Mouse (Mus musculus): ENCODE results near the gene Foxred1. TPM values are rescaled to one million over a fixed set of nuclear protein-coding genes. Genes with fewer than 3 reads are reported as not detected.

Gene Foxred1
- polyA plus RNA-seq (2012; rRNA removed): 20.7 and 22.4 TPM in 2 replicates

DNA sequence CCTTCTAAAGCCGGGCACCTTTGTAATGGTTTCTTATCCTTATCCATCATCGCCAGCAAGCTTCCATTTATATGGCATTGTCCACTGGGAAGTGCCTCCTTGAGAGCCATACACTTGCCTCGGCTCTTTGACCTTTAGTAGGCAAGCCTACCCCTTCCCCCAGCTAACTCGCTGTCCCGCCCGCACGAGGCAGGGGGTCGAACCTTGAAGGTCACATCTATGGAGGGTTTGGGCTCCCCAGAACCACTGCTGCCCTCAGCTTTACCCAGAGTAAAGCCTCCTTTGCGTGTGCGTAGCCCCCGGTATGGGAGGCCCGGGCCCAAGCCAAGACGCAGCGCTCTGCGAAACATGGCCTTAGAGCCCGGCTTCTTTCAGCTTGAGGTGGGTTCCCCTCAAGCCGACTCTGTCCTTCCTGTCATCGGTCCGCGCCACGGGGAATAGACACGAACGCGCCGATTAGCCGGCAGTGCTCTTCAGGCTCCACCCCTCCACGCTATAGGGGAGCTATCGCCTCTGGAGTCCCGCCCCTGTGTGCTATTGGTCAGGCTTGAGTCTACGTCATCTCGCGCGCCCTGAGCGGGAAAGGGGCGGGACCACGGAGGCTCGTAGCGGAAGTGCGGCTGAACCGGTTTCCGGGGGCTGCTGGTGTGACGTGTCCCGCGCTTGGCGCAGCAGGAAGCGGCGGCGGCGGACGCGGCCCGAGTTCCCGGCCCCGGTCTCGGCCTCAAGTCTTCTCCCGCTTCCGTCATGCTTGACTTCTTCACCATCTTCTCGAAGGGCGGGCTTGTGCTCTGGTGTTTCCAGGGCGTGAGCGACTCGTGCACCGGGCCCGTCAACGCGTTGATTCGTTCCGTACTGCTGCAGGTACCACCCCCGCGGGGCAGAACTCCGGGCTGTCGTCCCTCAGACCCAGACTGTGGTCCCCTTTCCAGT lies at the start of gene Foxred1:
Foxred1 (minus strand) TSS at position 514 of the 933 bp plus-strand sequence.

DNA sequence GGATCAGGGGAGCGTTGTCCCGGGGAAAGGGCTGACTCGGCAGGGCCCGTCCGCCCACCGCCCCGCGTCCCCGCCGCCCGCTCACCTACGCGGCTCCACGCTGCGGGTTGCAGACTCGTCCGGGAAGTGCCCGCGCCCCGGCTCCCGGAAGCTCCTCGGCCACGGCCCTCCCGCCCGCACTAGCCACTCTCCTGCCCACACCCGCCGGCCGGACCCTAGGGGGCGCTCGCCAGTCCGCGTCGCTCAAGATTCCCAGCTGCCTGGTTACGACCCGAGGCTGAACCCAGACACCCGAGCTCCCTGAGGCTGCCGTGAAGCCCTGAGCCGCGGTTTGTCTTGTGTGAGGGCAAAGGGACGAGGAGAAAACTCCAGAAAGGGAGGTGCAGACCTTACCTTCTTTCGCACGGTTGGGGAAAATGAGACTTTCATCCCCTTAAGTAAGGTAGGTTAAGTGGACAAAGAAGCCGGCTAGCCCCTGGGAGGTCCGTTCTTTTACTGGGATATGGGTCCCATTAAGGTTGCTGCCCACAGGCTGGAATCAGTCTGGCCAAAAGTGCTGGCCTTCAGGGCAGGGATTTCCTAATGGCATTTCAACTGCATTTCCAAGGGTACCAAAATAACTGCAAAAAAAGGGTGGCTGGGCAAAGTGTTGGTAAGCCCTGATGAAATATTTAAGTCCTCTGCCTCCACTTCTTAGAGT lies 10.9 kb downstream of the Foxred1 start, which contains the start of the genes Srpr and Tirap:
Srpr (plus strand) TSS at position 404 of the 700 bp plus-strand sequence.
Tirap (minus strand) TSS at position 520 of the 700 bp plus-strand sequence.

DNA sequence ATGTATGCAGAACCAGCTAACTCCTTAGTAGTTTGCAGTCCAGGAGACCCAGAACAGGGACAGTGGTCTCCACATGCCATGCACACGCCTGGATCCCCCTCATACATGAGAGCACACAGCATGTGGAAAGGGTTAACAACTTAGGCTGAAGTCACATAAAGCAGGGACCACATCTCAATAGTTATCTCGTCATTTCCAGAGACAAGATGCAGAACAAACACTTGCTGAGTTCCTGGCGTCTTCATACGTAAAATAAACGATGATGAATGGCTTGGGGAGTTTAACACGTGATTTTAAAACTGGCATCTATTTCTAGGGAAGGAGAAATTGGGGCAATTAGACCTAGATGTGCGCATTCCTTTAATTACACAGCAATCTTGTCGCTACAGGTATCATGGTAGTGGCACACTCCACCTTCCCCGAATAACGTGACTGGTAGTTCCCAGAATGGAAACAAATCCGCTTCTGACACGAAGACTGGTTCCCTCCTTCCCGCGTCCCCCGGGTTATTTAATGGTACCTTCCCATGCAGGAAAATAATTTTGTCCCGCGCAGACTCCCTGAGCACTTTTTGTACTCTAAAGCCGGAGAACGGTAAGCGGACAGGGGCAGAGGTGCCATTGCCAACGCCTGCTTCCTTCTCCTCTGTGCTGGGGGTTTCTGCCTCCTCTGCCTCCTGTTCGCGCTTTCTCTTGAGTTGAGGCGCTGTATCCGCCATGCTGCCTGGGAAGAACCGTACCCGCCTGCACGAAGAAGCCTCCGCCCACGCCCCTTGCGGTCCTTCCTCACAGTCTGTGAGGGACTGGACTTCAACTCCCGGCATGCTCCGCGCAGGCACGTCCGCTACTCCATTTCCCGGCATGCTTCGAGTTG lies 35.4 kb downstream of the Foxred1 start, which contains the start of gene Dcps:
Dcps (minus strand) TSS at position 811 of the 873 bp plus-strand sequence.

Other genes with a start within 250 kb of the Foxred1 start
- 5.5 and 5.7 TPM in 2 replicates for gene St3gal4, start 91.8 kb downstream of the Foxred1 start, polyA plus RNA-seq (2012; rRNA removed)
- gene Dcps, start 35.0 kb downstream of the Foxred1 start, polyA plus RNA-seq (2012; rRNA removed): 31.2 and 32.5 TPM in 2 replicates
- 49.8 and 53.1 TPM in 2 replicates for gene Srpr, start 10.9 kb downstream of the Foxred1 start, polyA plus RNA-seq (2012; rRNA removed)
- 7.7 and 9.2 TPM in 2 replicates for gene Tirap, start 10.8 kb downstream of the Foxred1 start, polyA plus RNA-seq (2012; rRNA removed)
- gene Fam118b, start 56.8 kb upstream of the Foxred1 start, polyA plus RNA-seq (2012; rRNA removed): 5.3 and 6.5 TPM in 2 replicates
- gene Rpusd4, start 56.8 kb upstream of the Foxred1 start, polyA plus RNA-seq (2012; rRNA removed): 8.1 and 8.9 TPM in 2 replicates
- gene Cdon, start 210.1 kb upstream of the Foxred1 start, polyA plus RNA-seq (2012; rRNA removed): 0.55 and 0.58 TPM in 2 replicates

All from liver, embryonic 18 days (tissue).